Mouse (Mus musculus): ENCODE measurements around the gene Robo2. TPM values are rescaled to one million over a fixed set of nuclear protein-coding genes. Genes with fewer than 3 reads are reported as not detected.

Robo2 gene
- total and polyA plus RNA-seq, 2 experiments from 2014 or later: 45.5 to 114 TPM

GRCm38 (mm10) chr16:74005767-74006166, 405.9 kb downstream of the Robo2 start:
- Histone ChIP-seq H3K4me1 (ENCODE audit: insufficient read depth) (no peaks in the 10 kb centered on the region), H3K4me3 (ENCODE audit: low read depth, low read length) (no peak overlapping the region), H3K27ac (ENCODE audit: low read depth, low read length) (no peak overlapping the region), H3K9me3 (ENCODE audit: low read length) (no peaks in the 10 kb centered on the region), H3K36me3 (ENCODE audit: insufficient read depth) (no peaks in the 10 kb centered on the region), H3K9ac (no peak overlapping the region), H3K27me3 (ENCODE audit: insufficient read depth, low read length) (no peaks in the 10 kb centered on the region), H3K4me2 (ENCODE audit: low read depth) (no peak overlapping the region)
- 54% methylated on average over 3 of the region's 3 CpGs for WGBS
- ATAC-seq: peak; percentile 34; the same call in 1 of the 2 replicates
- TF ChIP-seq CTCF (IDR thresholded peaks at IDR 0.05; ENCODE audit: low read depth): no peak
- peak; percentile 48 for DNase-seq

GRCm38 (mm10) chr16:74001331-74001730, 410.3 kb downstream of the Robo2 start:
- Histone ChIP-seq H3K4me3 (ENCODE audit: low read depth, low read length) (no peak overlapping the region), H3K4me1 (ENCODE audit: insufficient read depth) (no peaks in the 10 kb centered on the region), H3K9me3 (ENCODE audit: low read length) (no peaks in the 10 kb centered on the region), H3K27ac (ENCODE audit: low read depth, low read length) (no peak overlapping the region), H3K27me3 (ENCODE audit: insufficient read depth, low read length) (no peaks in the 10 kb centered on the region), H3K36me3 (ENCODE audit: insufficient read depth) (no peaks in the 10 kb centered on the region), H3K9ac (no peak overlapping the region), H3K4me2 (ENCODE audit: low read depth) (no peak overlapping the region)
- no peak for ATAC-seq
- 19% methylated on average over 2 of the region's 2 CpGs for WGBS
- DNase-seq: peak; percentile 44
- TF ChIP-seq CTCF (IDR thresholded peaks at IDR 0.05; ENCODE audit: low read depth): no peak

GRCm38 (mm10) chr16:73991212-73991611, 420.4 kb downstream of the Robo2 start:
- peak; percentile 56; the same call in 1 of the 2 replicates for ATAC-seq
- WGBS: 36% methylated on average over 6 of the region's 6 CpGs

DNA sequence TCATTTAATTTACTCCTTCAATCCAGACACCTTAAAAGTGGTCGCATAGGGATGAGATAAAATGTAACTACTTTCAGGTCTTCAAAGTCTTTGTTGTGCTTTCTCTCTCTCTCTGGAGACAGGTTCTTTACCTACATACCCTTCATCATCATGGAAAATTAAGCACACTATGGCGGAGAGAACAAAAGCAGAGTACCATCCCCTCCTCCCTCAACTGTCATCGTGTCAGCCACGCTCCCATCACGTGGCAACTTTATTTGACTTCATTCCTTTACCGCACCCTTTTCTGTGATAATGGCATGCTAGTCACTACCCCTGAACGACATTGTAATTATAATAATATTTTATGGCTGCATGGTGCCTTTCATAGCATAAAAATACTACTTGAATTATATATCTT, 442.1 kb downstream of the Robo2 start:
- no peak overlapping the region for H3K4me3 ChIP-seq (ENCODE audit: low read depth, low read length)
- no peaks in the 10 kb centered on the region for H3K4me1 ChIP-seq (ENCODE audit: insufficient read depth)
- H3K27ac ChIP-seq (ENCODE audit: low read depth, low read length): no peak overlapping the region
- no peak overlapping the region for H3K4me2 ChIP-seq (ENCODE audit: low read depth)
- H3K9me3 ChIP-seq (ENCODE audit: low read length): no peaks in the 10 kb centered on the region
- TF ChIP-seq CTCF (IDR thresholded peaks at IDR 0.05; ENCODE audit: low read depth): no peak
- H3K27me3 ChIP-seq (ENCODE audit: insufficient read depth, low read length): no peaks in the 10 kb centered on the region
- H3K36me3 ChIP-seq (ENCODE audit: insufficient read depth): no peaks in the 10 kb centered on the region
- 82% methylated on average over 7 of the region's 7 CpGs for WGBS
- H3K9ac ChIP-seq: no peak overlapping the region
- DNase-seq (no peak), ATAC-seq (peak; percentile 59; the same call in 1 of the 2 replicates)

More at GRCm38 (mm10) chr16:73991212-73991611, 420.4 kb downstream of the Robo2 start:
- no peak for TF ChIP-seq CTCF (IDR thresholded peaks at IDR 0.05; ENCODE audit: low read depth)
- DNase-seq: no peak
- Histone ChIP-seq H3K27ac (ENCODE audit: low read depth, low read length) (no peak overlapping the region), H3K9ac (no peak overlapping the region), H3K27me3 (ENCODE audit: insufficient read depth, low read length) (no peaks in the 10 kb centered on the region), H3K9me3 (ENCODE audit: low read length) (no peaks in the 10 kb centered on the region), H3K4me2 (ENCODE audit: low read depth) (no peak overlapping the region), H3K4me1 (ENCODE audit: insufficient read depth) (no peaks in the 10 kb centered on the region), H3K36me3 (ENCODE audit: insufficient read depth) (no peaks in the 10 kb centered on the region), H3K4me3 (ENCODE audit: low read depth, low read length) (no peak overlapping the region)

GRCm38 (mm10) chr16:73964366-73964926, 447.2 kb downstream of the Robo2 start:
- DNase-seq: no peak
- no peaks in the 10 kb centered on the region for H3K4me1 ChIP-seq (ENCODE audit: insufficient read depth)
- H3K36me3 ChIP-seq (ENCODE audit: insufficient read depth): no peaks in the 10 kb centered on the region
- H3K27ac ChIP-seq (ENCODE audit: low read depth, low read length): no peak overlapping the region
- no peaks in the 10 kb centered on the region for H3K9me3 ChIP-seq (ENCODE audit: low read length)
- TF ChIP-seq CTCF (IDR thresholded peaks at IDR 0.05; ENCODE audit: low read depth): no peak
- no peaks in the 10 kb centered on the region for H3K27me3 ChIP-seq (ENCODE audit: insufficient read depth, low read length)
- WGBS: 74% methylated on average over 5 of the region's 5 CpGs
- H3K4me3 ChIP-seq (ENCODE audit: low read depth, low read length): no peak overlapping the region
- no peak for ATAC-seq
- H3K4me2 ChIP-seq (ENCODE audit: low read depth): no peak overlapping the region
- no peak overlapping the region for H3K9ac ChIP-seq

GRCm38 (mm10) chr16:73959479-73959970, 452.1 kb downstream of the Robo2 start:
- H3K4me2 ChIP-seq (ENCODE audit: low read depth): no peak overlapping the region
- H3K27me3 ChIP-seq (ENCODE audit: insufficient read depth, low read length): no peaks in the 10 kb centered on the region
- H3K4me1 ChIP-seq (ENCODE audit: insufficient read depth): no peaks in the 10 kb centered on the region
- no peak for TF ChIP-seq CTCF (IDR thresholded peaks at IDR 0.05; ENCODE audit: low read depth)
- WGBS: 66% methylated on average over 6 of the region's 6 CpGs
- H3K4me3 ChIP-seq (ENCODE audit: low read depth, low read length): no peak overlapping the region
- no peaks in the 10 kb centered on the region for H3K9me3 ChIP-seq (ENCODE audit: low read length)
- H3K36me3 ChIP-seq (ENCODE audit: insufficient read depth): no peaks in the 10 kb centered on the region
- DNase-seq (no peak), ATAC-seq (no peak)
- no peak overlapping the region for H3K27ac ChIP-seq (ENCODE audit: low read depth, low read length)
- no peak overlapping the region for H3K9ac ChIP-seq

DNA sequence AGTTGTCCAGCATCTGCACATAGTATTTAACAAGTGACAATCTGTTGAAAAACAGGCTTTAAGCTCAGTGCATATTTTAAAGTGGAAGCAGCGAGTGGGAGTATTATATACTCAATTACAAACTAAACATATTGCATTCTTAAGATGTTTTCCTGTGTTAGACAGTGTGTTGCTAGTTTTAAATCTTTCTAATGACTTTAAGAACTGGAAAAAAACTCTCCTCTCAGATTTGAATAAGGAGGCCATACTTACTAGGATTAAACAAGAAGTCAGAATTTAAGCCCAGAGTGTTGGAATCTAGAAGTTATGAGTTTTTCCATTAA, 453.1 kb downstream of the Robo2 start:
- H3K27me3 ChIP-seq (ENCODE audit: insufficient read depth, low read length): no peaks in the 10 kb centered on the region
- no peaks in the 10 kb centered on the region for H3K36me3 ChIP-seq (ENCODE audit: insufficient read depth)
- H3K27ac ChIP-seq (ENCODE audit: low read depth, low read length): no peak overlapping the region
- DNase-seq (no peak), ATAC-seq (no peak)
- no peaks in the 10 kb centered on the region for H3K4me1 ChIP-seq (ENCODE audit: insufficient read depth)
- 78% methylated on average over 1 of the region's 1 CpGs for WGBS
- H3K9ac ChIP-seq: no peak overlapping the region
- H3K9me3 ChIP-seq (ENCODE audit: low read length): no peaks in the 10 kb centered on the region
- no peak overlapping the region for H3K4me2 ChIP-seq (ENCODE audit: low read depth)
- TF ChIP-seq CTCF (IDR thresholded peaks at IDR 0.05; ENCODE audit: low read depth): no peak
- H3K4me3 ChIP-seq (ENCODE audit: low read depth, low read length): no peak overlapping the region
